Mouse (Mus musculus) embryonic fibroblast, embryonic 13.5 days (primary cell): ENCODE results near the gene Prpsap2. TPM values are rescaled to one million over a fixed set of nuclear protein-coding genes. Genes with fewer than 3 reads are reported as not detected.

Experiments
- H3K27ac ChIP-seq: 2 replicates; pipeline ENCODE4 v1.5.1; 2012; ENCODE audit warnings: low read length, control low read depth, inconsistent platforms; ENCODE audit not compliant: insufficient read depth
- H3K4me1 ChIP-seq: 2 replicates; pipeline ENCODE4 v1.6.1; 2011; ENCODE audit warnings: low read length; ENCODE audit not compliant: control insufficient read depth, insufficient read depth
- H3K4me3 ChIP-seq: 2 replicates; pipeline ENCODE4 v1.5.1; 2011; ENCODE audit warnings: mild to moderate bottlenecking, control low read depth, low read length; ENCODE audit not compliant: insufficient read depth
- CTCF ChIP-seq: IDR thresholded peaks from 2 replicates; pipeline ENCODE4 v1.5.1; 2011; ENCODE audit warnings: mild to moderate bottlenecking, control low read depth, low read length, moderate library complexity, borderline replicate concordance; ENCODE audit not compliant: insufficient read depth
- POLR2A ChIP-seq: IDR thresholded peaks from 2 replicates; pipeline ENCODE4 v1.6.1; 2011; ENCODE audit warnings: low read depth, mild to moderate bottlenecking, control low read depth, low read length, moderate library complexity
- polyA plus RNA-seq: library from polyadenylated mRNA; stranded (reverse); fragments of >200 nt; gene quantifications from 2 replicates; pipeline ENCODE4 v1.2.4, GENCODE M21; 2011; ENCODE audit warnings: low read depth; ENCODE audit not compliant: missing spikeins, insufficient read length

Gene Prpsap2
- polyA plus RNA-seq, 1 experiment, result 23.3 TPM

GRCm38 (mm10) chr11:61715130-61715529 lies 46.8 kb downstream of the Prpsap2 start:
- no peak overlapping the region for H3K27ac ChIP-seq
- H3K4me3 ChIP-seq, result no peak overlapping the region
- TF ChIP-seq POLR2A (no peak), CTCF (no peak)
- no peaks in the 10 kb centered on the region for H3K4me1 ChIP-seq

- Histone ChIP-seq H3K4me1 (no peaks in the 10 kb centered on the region), H3K27ac (no peak overlapping the region), H3K4me3 (no peak overlapping the region)
- peak; percentile 95 for TF ChIP-seq CTCF
- TF ChIP-seq POLR2A, result no peak
Measured at GRCm38 (mm10) chr11:61714346-61715117, 47.4 kb downstream of the Prpsap2 start.

GRCm38 (mm10) chr11:61713157-61713855 lies 48.6 kb downstream of the Prpsap2 start:
- H3K4me3 ChIP-seq, result no peak overlapping the region
- no peak overlapping the region for H3K27ac ChIP-seq
- TF ChIP-seq CTCF (no peak), POLR2A (no peak)
- H3K4me1 ChIP-seq, result no peaks in the 10 kb centered on the region

- H3K27ac ChIP-seq, result no peak overlapping the region
Measured at GRCm38 (mm10) chr11:61708928-61709327, 53.0 kb downstream of the Prpsap2 start.

GRCm38 (mm10) chr11:61706232-61706631 lies 55.7 kb downstream of the Prpsap2 start:
- no peak overlapping the region for H3K4me3 ChIP-seq
- no peak for TF ChIP-seq CTCF
- TF ChIP-seq POLR2A, result no peak
- no peak overlapping the region for H3K27ac ChIP-seq
- no peaks in the 10 kb centered on the region for H3K4me1 ChIP-seq

More at GRCm38 (mm10) chr11:61708928-61709327, 53.0 kb downstream of the Prpsap2 start:
- TF ChIP-seq CTCF (no peak), POLR2A (no peak)
- H3K4me1 ChIP-seq, result no peaks in the 10 kb centered on the region
- H3K4me3 ChIP-seq, result no peak overlapping the region

GRCm38 (mm10) chr11:61705581-61705980 lies 56.3 kb downstream of the Prpsap2 start:
- H3K4me1 ChIP-seq, result no peaks in the 10 kb centered on the region
- no peak overlapping the region for H3K4me3 ChIP-seq
- no peak for TF ChIP-seq CTCF
- TF ChIP-seq POLR2A, result no peak
- no peak overlapping the region for H3K27ac ChIP-seq

- TF ChIP-seq CTCF (no peak), POLR2A (no peak)
- Histone ChIP-seq H3K4me1 (no peaks in the 10 kb centered on the region), H3K4me3 (no peak overlapping the region), H3K27ac (no peak overlapping the region)
Measured at GRCm38 (mm10) chr11:61702494-61702893, 59.4 kb downstream of the Prpsap2 start.

GRCm38 (mm10) chr11:61701696-61702095 lies 60.2 kb downstream of the Prpsap2 start:
- Histone ChIP-seq H3K4me3 (no peak overlapping the region), H3K27ac (no peak overlapping the region), H3K4me1 (no peaks in the 10 kb centered on the region)
- TF ChIP-seq CTCF (no peak), POLR2A (no peak)

GRCm38 (mm10) chr11:61699933-61700332 lies 62.0 kb downstream of the Prpsap2 start:
- Histone ChIP-seq H3K4me1 (no peaks in the 10 kb centered on the region), H3K27ac (no peak overlapping the region), H3K4me3 (no peak overlapping the region)
- TF ChIP-seq POLR2A, result no peak
- TF ChIP-seq CTCF, result no peak

GRCm38 (mm10) chr11:61699460-61699859 lies 62.4 kb downstream of the Prpsap2 start:
- no peak overlapping the region for H3K27ac ChIP-seq
- no peak overlapping the region for H3K4me3 ChIP-seq
- TF ChIP-seq CTCF (no peak), POLR2A (no peak)

GRCm38 (mm10) chr11:61698852-61699251 lies 63.0 kb downstream of the Prpsap2 start:
- H3K4me3 ChIP-seq, result no peak overlapping the region
- TF ChIP-seq CTCF (no peak), POLR2A (no peak)
- H3K4me1 ChIP-seq, result no peaks in the 10 kb centered on the region
- no peak overlapping the region for H3K27ac ChIP-seq

More at GRCm38 (mm10) chr11:61699460-61699859, 62.4 kb downstream of the Prpsap2 start:
- no peaks in the 10 kb centered on the region for H3K4me1 ChIP-seq
